Mouse (Mus musculus) large intestine, adult 2 months (tissue): ENCODE results near the gene Aff2. TPM values are rescaled to one million over a fixed set of nuclear protein-coding genes. Genes with fewer than 3 reads are reported as not detected.

Experiments
- DNase-seq: peaks from one replicate; pipeline ENCODE4 v3.0.0-alpha.2; 2012; ENCODE audit warnings: low read depth, low spot score
- WGBS: fragments of 180-500 bp; shearing (Covaris S2); methylation state at CpG from one replicate; pipeline ENCODE4 v1.1.7; 2018; 5-methylcytosine and 5-hydroxymethylcytosine counted together
- polyA plus RNA-seq: library from polyadenylated mRNA; depleted of rRNA; stranded (reverse); fragments of >200 nt; gene quantifications from 2 replicates; pipeline ENCODE4 v1.2.3, GENCODE M21; 2012

Aff2 gene
- polyA plus RNA-seq, 1 experiment = not detected

DNA sequence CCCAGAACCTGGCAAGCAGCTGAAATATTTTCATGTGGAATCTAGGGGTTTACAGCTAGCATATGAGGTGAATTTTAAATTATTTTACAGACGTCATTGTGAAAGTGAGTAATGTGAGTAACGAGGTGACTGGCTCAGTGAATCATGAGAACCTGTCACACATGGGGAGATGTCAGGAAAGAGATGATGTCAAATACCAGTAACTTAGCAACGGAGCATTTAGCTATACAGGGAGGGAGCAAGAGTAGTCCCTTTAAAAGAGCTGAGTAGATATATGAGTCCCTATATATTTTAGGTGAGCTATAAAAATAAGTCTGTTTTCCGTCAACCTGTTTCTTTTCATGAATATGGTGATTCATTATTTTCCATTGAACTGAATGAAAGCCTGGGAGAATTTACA lies 338.7 kb downstream of the Aff2 start:
- WGBS = 65% methylated on average over 4 of the region's 4 CpGs
- no peak for DNase-seq

DNA sequence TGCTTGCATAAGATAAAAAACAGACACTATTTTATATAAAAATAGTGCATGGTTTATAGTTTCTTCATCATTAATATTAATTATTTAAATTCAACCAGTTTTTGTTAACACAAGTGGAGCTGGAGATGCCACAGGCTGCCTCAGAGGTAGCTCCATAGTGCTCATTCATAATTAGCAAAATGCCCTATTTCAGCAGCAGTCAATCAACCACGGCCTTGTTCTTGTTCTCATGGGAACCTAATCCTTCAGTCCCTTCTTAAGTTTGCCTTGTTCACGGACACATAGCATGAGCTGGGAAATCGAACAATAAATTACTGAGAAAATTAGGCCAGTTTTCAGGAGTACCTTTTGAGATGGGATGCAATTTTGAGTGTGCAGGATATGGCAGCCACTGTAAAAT lies 378.9 kb downstream of the Aff2 start:
- 79% methylated on average over 3 of the region's 3 CpGs for WGBS
- DNase-seq = no peak

DNA sequence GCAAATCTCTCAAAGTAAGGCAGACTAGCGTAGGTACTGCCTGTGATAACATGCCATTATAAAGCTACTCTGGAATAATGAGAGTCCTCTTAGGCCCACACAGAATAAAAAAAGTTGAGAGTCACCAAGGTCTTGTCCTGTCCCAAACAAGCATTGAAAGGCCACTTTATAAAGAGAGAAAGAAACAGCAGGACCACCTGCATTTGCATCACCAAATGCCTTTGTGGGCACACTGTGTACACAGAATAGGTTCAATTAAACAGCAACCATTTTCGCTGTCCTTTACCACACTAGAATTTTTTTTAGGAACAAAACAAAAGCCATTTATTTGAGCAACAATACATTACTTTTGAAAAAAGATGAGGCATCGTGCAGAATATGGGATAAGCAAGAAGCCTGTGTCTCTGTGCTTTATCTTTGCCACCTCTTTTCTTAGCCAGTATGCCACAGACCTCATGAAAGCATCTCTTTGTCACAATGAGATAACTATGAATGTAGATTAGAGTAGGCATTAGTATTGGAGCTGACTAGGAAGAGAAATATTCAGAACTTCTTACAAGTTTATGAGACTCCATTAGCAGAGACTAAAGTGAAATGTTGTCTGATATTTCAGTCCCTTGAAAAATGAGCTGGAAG lies 385.0 kb downstream of the Aff2 start:
- DNase-seq = no peak
- WGBS = 74% methylated on average over 3 of the region's 3 CpGs

DNA sequence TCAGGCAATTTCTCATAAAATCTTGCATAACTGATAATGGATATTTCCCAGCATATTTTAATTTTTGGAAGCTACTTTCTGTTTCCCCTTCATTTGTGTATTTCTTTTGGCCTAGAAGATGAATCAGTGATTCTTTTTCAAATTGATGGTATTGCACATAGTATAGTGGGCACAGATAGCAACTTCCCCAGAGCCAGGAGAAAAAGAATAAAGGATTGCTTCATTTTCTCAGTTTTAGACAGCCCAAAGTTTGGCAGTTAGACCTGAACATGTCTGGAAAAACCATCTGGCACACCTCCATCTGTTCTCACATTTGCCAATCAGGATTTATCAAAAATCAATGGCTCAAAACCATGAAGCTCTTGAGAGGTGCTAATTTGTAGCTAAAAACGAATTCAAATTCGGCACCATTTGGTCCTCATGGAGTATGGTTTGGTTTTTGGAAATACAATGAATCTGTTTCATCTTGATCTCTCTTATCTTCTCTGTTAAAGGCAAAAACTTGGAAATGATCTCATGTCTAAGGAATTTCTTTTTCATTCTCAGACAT lies 441.9 kb downstream of the Aff2 start:
- 71% methylated on average over 2 of the region's 2 CpGs for WGBS
- no peak for DNase-seq

DNA sequence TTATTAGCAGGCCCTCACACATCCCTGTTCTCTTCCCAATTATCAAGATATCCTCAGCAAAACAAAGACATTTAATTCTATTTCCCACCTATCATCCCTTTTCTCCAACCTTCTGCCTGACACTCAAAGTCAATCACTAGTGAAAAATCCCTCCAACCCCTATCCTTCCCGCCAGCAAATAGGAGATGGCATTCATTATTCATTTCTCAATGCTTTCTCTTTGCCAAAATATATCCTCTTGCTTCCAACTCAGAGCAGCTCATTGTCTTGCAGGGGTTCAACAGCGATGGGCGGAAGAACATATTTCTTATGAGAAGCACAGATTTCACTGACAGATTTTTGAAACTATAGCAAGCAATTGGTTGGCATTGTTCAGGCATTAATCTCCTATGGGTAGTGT lies 442.4 kb downstream of the Aff2 start:
- 80% methylated on average over 3 of the region's 3 CpGs for WGBS

DNA sequence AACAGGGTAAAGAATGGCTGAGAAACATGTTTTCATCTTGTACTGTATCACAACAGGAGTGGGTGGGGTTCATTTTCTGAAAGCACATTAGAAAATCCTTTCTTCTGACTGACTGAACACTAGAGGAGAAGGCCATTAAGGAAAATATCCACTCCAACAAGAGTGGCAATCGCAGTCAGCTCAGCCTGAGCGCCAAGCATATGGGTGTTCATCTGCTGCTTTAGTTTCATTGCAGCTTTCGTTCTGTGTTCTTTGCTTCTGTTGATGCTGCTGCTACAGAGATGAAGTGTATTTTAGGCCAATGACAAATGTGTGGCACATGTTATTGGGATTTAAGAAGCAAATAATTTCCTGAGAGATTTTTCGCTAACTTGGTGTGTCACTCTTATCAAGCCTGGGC lies 451.7 kb downstream of the Aff2 start:
- DNase-seq = no peak
- 81% methylated on average over 4 of the region's 4 CpGs for WGBS

More for the DNA sequence above, 442.4 kb downstream of the Aff2 start:
- DNase-seq = no peak

DNA sequence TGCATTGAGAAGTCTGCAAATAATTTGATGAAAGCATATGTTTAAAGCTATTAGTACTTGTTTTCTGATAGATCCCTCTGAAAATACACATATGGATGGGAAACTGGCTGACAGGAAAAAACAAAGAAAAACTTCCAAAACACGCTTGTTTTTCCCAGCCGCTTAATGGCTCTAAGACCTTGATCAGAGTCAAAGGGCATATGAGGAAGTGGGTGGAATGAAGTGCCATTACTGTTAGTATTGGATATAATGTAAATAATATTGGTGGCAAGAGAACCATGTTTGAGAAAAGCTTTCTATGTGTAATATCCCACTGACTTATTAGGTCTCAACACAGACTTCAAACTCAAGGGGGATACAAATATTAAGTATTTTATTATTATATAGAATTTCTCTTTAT lies 455.0 kb downstream of the Aff2 start:
- 81% methylated on average over 2 of the region's 2 CpGs for WGBS
- no peak for DNase-seq

DNA sequence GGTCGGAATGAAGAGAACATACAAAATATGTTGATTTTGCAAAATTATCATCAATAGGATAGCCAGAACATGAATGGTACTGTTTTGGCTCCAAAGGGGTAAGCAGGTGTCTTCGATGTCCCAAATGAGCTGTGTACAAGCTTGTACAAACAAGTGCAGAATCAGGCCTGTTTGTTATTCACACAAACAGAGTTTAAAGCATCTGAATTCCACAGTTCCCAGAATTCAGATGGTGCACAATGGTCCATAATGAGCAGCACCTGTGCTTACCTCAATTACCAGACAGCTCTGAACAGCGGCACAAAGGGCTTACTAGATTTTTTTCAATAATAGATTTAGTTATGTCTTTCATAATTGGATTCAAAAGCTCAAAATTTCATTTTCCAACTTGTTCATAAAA lies 457.6 kb downstream of the Aff2 start:
- DNase-seq = no peak

DNA sequence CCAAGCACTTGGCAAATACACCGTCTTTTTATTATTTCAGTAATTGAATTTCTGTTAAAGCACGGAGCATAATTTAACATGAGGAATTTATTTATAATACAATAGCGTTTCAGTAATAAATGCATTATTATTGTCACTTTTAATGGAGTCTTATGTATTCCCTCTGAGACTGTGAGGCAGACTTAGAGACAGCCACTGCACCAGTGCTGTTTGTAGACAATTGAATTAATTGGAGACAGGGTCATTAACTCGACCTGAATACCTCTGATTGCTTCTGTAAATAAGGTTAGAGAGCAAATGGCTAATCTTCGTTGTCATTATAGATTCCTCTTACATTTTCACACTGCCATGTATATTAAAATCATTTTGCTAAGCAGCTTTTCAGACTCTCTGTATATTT lies 458.1 kb downstream of the Aff2 start:
- WGBS = 60% methylated on average over 5 of the region's 5 CpGs
- no peak for DNase-seq

More for the DNA sequence above, 457.6 kb downstream of the Aff2 start:
- 88% methylated on average over 3 of the region's 3 CpGs for WGBS

DNA sequence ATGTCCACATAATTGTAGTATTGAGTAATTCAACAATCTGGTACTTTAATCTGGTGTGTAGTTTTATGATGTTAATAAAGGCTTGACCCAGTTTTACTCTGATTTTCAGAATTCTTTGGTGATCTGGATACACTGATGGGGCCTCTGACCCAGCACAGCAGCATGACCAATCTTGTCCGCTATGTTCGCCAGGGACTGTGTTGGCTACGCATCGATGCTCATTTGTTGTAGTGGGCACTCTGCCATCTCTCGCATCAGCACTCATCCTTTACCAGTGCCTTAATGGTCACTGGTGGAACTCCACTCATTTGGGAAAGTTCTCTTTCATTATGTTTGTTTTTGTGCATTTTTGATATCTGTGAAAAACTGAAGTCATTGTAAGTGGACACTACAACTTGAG lies 507.5 kb downstream of the Aff2 start:
- no peak for DNase-seq
- 86% methylated on average over 5 of the region's 5 CpGs for WGBS

DNA sequence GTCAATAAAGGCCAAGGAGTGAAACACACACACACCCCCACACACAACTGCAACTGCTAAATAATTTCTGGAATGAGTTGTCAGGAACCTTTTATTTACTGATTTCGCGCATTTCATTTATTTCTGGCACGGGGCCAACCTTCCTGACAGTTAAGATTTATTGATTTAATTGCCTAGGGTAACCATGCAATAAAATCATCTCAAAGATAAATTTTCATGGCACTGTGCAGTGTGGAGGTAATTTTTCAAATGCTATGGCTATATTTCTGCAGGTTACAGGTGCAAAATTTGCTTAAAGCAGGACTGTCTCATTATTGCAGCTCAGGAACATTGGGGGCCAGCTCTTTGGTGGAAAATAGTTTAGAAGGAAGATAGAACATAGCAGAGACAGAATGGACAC lies 531.6 kb downstream of the Aff2 start:
- 18% methylated on average over 3 of the region's 3 CpGs for WGBS

More for the DNA sequence above, 531.6 kb downstream of the Aff2 start:
- DNase-seq = no peak
